Mouse (Mus musculus): ENCODE data around the gene Rps6kb2. TPM values are rescaled to one million over a fixed set of nuclear protein-coding genes. Genes with fewer than 3 reads are reported as not detected.

The Rps6kb2 gene
- polyA plus RNA-seq, 1 experiment from 2014 or later, result 59.8 TPM

DNA sequence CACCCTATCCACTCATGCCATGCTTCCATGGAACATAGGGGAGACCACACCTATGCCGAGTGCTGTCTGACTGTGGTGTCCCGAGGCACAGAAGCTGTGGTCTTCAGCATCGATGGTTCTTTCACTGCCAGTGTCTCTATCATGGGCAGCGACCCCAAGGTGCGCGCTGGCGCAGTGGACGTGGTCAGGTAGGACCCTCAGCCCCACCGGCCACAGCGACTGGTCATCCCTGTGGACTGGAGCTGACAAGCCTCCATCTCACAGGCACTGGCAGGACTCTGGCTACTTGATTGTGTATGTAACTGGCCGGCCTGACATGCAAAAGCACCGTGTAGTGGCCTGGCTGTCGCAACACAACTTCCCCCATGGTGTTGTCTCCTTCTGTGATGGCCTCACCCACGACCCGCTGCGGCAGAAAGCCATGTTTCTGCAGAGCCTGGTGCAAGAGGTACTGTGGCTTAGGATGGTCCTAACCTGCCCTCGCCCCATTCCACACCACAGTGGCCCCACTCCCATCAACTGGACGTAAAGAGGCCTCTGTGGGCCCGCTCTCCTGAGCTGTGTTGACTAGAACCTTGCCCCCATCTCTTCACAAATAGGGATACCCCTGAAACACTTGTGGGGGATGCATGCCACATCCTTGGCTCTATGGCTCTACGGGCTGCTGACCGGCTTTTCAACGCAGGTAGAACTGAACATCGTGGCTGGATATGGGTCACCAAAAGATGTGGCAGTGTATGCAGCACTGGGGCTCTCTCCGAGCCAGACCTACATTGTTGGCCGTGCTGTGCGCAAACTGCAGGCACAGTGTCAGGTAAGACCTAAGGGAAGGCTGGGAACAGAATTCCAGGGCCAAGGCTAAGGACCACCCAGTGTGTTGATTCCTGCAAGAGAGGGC, 50.8 kb downstream of the Rps6kb2 start:
- Histone ChIP-seq H3K27ac (ENCODE audit: low read length) (no peak overlapping the region), H3K4me2 (ENCODE audit: low read length) (no peak overlapping the region), H3K4me3 (replicated peaks; ENCODE audit: low read length) (no peak overlapping the region), H3K9ac (replicated peaks; ENCODE audit: low read depth, low read length) (no peak overlapping the region), H3K36me3 (ENCODE audit: control insufficient read depth, insufficient read depth) (peaks cover 16% of the 10 kb centered on the region), H3K4me1 (replicated peaks; ENCODE audit: control insufficient read depth, insufficient read depth, low read length) (no peaks in the 10 kb centered on the region; the same call in 1 of the 2 replicates), H3K27me3 (replicated peaks; ENCODE audit: control insufficient read depth, insufficient read depth, low read length) (no peaks in the 10 kb centered on the region), H3K9me3 (ENCODE audit: control insufficient read depth, low read length) (no peaks in the 10 kb centered on the region)
- no peak for ATAC-seq
- WGBS, result 93% methylated on average over 26 of the region's 26 CpGs

DNA sequence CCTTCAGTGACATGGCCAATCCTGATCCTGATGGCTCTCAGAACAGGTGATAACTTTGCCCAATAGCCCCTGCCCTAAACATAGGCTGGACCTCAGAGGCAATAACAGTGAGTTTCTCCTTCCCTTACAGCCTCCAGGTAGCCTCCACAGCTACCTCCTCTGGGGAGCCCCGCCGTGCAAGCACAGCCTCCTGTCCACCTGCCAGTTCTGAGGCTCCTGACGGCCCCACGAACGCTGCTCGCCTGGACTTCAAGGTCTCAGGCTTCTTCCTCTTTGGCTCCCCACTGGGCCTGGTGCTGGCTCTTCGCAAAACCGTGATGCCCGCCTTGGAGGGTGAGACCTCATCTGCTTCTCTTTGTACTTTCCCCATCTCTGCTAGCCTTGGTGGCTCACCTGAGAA, 54.6 kb downstream of the Rps6kb2 start:
- H3K27me3 ChIP-seq (replicated peaks; ENCODE audit: control insufficient read depth, insufficient read depth, low read length), result no peaks in the 10 kb centered on the region
- H3K27ac ChIP-seq (ENCODE audit: low read length), result no peak overlapping the region
- H3K36me3 ChIP-seq (ENCODE audit: control insufficient read depth, insufficient read depth), result peaks cover 2% of the 10 kb centered on the region; the same call in 1 of the 2 replicates

GRCm38 (mm10) chr19:4106654-4107053, 56.5 kb downstream of the Rps6kb2 start:
- Histone ChIP-seq H3K4me1 (replicated peaks; ENCODE audit: control insufficient read depth, insufficient read depth, low read length) (0 out of 2 replicates have a peak, but pooled peaks cover 3% of the 10 kb centered on the region), H3K4me2 (ENCODE audit: low read length) (no peak overlapping the region), H3K9ac (replicated peaks; ENCODE audit: low read depth, low read length) (no peak overlapping the region), H3K36me3 (ENCODE audit: control insufficient read depth, insufficient read depth) (no peaks in the 10 kb centered on the region; the same call in 1 of the 2 replicates), H3K27me3 (replicated peaks; ENCODE audit: control insufficient read depth, insufficient read depth, low read length) (no peaks in the 10 kb centered on the region; the same call in 1 of the 2 replicates), H3K4me3 (replicated peaks; ENCODE audit: low read length) (no peak overlapping the region), H3K27ac (ENCODE audit: low read length) (no peak overlapping the region), H3K9me3 (ENCODE audit: control insufficient read depth, low read length) (no peaks in the 10 kb centered on the region)
- 92% methylated on average over 14 of the region's 14 CpGs for WGBS
- no peak for ATAC-seq

More for the DNA sequence above, 54.6 kb downstream of the Rps6kb2 start:
- H3K4me2 ChIP-seq (ENCODE audit: low read length), result no peak overlapping the region
- no peak overlapping the region for H3K9ac ChIP-seq (replicated peaks; ENCODE audit: low read depth, low read length)
- ATAC-seq, result no peak
- no peaks in the 10 kb centered on the region for H3K9me3 ChIP-seq (ENCODE audit: control insufficient read depth, low read length)
- H3K4me1 ChIP-seq (replicated peaks; ENCODE audit: control insufficient read depth, insufficient read depth, low read length), result no peaks in the 10 kb centered on the region; the same call in 1 of the 2 replicates
- 91% methylated on average over 9 of the region's 9 CpGs for WGBS
- H3K4me3 ChIP-seq (replicated peaks; ENCODE audit: low read length), result no peak overlapping the region

DNA sequence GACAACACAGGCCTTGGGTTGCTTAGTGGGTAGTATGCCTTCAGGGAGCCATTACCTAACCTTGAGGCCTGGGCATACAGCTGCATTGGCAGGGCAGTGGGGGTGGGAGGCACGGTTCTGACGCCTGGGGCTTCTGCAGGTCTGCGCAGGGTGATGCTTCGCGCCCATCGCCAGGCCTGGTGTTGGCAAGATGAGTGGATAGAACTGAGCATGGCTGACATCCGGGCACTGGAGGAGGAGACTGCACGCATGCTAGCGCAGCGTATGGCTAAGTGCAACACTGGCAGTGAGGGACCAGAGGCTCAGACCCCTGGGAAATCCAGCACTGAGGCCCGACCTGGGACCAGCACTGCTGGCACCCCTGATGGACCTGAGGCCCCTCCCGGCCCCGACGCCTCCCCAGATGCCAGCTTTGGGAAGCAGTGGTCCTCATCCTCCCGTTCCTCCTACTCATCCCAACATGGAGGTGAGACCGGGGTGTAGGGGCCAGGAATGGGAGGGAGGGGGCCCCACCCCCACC, 58.4 kb downstream of the Rps6kb2 start:
- H3K4me1 ChIP-seq (replicated peaks; ENCODE audit: control insufficient read depth, insufficient read depth, low read length), result peaks cover 19% of the 10 kb centered on the region

More for the DNA sequence above, 58.4 kb downstream of the Rps6kb2 start:
- Histone ChIP-seq H3K27me3 (replicated peaks; ENCODE audit: control insufficient read depth, insufficient read depth, low read length) (peaks cover 5% of the 10 kb centered on the region; the same call in 1 of the 2 replicates), H3K9me3 (ENCODE audit: control insufficient read depth, low read length) (no peaks in the 10 kb centered on the region), H3K36me3 (ENCODE audit: control insufficient read depth, insufficient read depth) (no peaks in the 10 kb centered on the region), H3K4me3 (replicated peaks; ENCODE audit: low read length) (no peak overlapping the region), H3K9ac (replicated peaks; ENCODE audit: low read depth, low read length) (no peak overlapping the region), H3K4me2 (ENCODE audit: low read length) (no peak overlapping the region), H3K27ac (ENCODE audit: low read length) (no peak overlapping the region)
- 93% methylated on average over 16 of the region's 16 CpGs for WGBS
- ATAC-seq, result no peak

Other genes with a start within 250 kb of the Rps6kb2 start
- gene Aldh3b1, start 233.5 kb downstream of the Rps6kb2 start, polyA plus RNA-seq (2015; fragmentation: Nextera tagmentation; extraction: Ambion mirVana), result 1.2 and 1.4 TPM in 2 replicates
- gene Unc93b1, start 228.2 kb downstream of the Rps6kb2 start, polyA plus RNA-seq (2015; fragmentation: Nextera tagmentation; extraction: Ambion mirVana), result 7.7 TPM in 2 replicates
- gene Aldh3b3, start 204.7 kb downstream of the Rps6kb2 start, polyA plus RNA-seq (2015; fragmentation: Nextera tagmentation; extraction: Ambion mirVana), result not detected in 2 replicates
- gene Aldh3b2, start 191.0 kb downstream of the Rps6kb2 start, polyA plus RNA-seq (2015; fragmentation: Nextera tagmentation; extraction: Ambion mirVana), result 0.30 and 1.1 TPM in 2 replicates
- gene Acy3, start 176.8 kb downstream of the Rps6kb2 start, polyA plus RNA-seq (2015; fragmentation: Nextera tagmentation; extraction: Ambion mirVana), result 1.5 and 1.7 TPM in 2 replicates
- gene Tbx10, start 170.6 kb downstream of the Rps6kb2 start, polyA plus RNA-seq (2015; fragmentation: Nextera tagmentation; extraction: Ambion mirVana), result not detected in 2 replicates
- gene Nudt8, start 162.8 kb downstream of the Rps6kb2 start, polyA plus RNA-seq (2015; fragmentation: Nextera tagmentation; extraction: Ambion mirVana), result 34.0 and 42.1 TPM in 2 replicates
- 6.6 and 9.6 TPM in 2 replicates for gene Gm49405, start 162.7 kb downstream of the Rps6kb2 start, polyA plus RNA-seq (2015; fragmentation: Nextera tagmentation; extraction: Ambion mirVana)
- gene Doc2g, start 160.0 kb downstream of the Rps6kb2 start, polyA plus RNA-seq (2015; fragmentation: Nextera tagmentation; extraction: Ambion mirVana), result 8.8 and 13.2 TPM in 2 replicates
- gene Ndufv1, start 150.5 kb downstream of the Rps6kb2 start, polyA plus RNA-seq (2015; fragmentation: Nextera tagmentation; extraction: Ambion mirVana), result 221 and 239 TPM in 2 replicates
- 402 and 460 TPM in 2 replicates for gene Gstp1, start 125.4 kb downstream of the Rps6kb2 start, polyA plus RNA-seq (2015; fragmentation: Nextera tagmentation; extraction: Ambion mirVana)
- gene Gstp2, start 117.3 kb downstream of the Rps6kb2 start, polyA plus RNA-seq (2015; fragmentation: Nextera tagmentation; extraction: Ambion mirVana), result 1.1 and 4.1 TPM in 2 replicates
- gene Gstp3, start 103.8 kb downstream of the Rps6kb2 start, polyA plus RNA-seq (2015; fragmentation: Nextera tagmentation; extraction: Ambion mirVana), result not detected in 2 replicates
- not detected in 2 replicates for gene Cabp2, start 81.8 kb downstream of the Rps6kb2 start, polyA plus RNA-seq (2015; fragmentation: Nextera tagmentation; extraction: Ambion mirVana)
- 76.6 and 80.3 TPM in 2 replicates for gene Cdk2ap2, start 66.2 kb downstream of the Rps6kb2 start, polyA plus RNA-seq (2015; fragmentation: Nextera tagmentation; extraction: Ambion mirVana)
- gene Pitpnm1, start 63.4 kb downstream of the Rps6kb2 start, polyA plus RNA-seq (2015; fragmentation: Nextera tagmentation; extraction: Ambion mirVana), result 49.6 and 75.5 TPM in 2 replicates
- 91.4 and 91.6 TPM in 2 replicates for gene Aip, start 37.5 kb downstream of the Rps6kb2 start, polyA plus RNA-seq (2015; fragmentation: Nextera tagmentation; extraction: Ambion mirVana)
- not detected in 2 replicates for gene Gpr152, start 23.6 kb downstream of the Rps6kb2 start, polyA plus RNA-seq (2015; fragmentation: Nextera tagmentation; extraction: Ambion mirVana)
- 0.22 TPM in 1 of 2 replicates, not detected in the other for gene Cabp4, start 19.3 kb downstream of the Rps6kb2 start, polyA plus RNA-seq (2015; fragmentation: Nextera tagmentation; extraction: Ambion mirVana)
- 143 and 145 TPM in 2 replicates for gene Coro1b, start 14.7 kb downstream of the Rps6kb2 start, polyA plus RNA-seq (2015; fragmentation: Nextera tagmentation; extraction: Ambion mirVana)
- 0.39 TPM in 1 of 2 replicates, not detected in the other for gene Ptprcap, start 9.8 kb downstream of the Rps6kb2 start, polyA plus RNA-seq (2015; fragmentation: Nextera tagmentation; extraction: Ambion mirVana)
- gene Carns1, start 12.1 kb upstream of the Rps6kb2 start, polyA plus RNA-seq (2015; fragmentation: Nextera tagmentation; extraction: Ambion mirVana), result 2.8 and 4.1 TPM in 2 replicates
- 0.29 and 0.42 TPM in 2 replicates for gene Tbc1d10c, start 27.9 kb upstream of the Rps6kb2 start, polyA plus RNA-seq (2015; fragmentation: Nextera tagmentation; extraction: Ambion mirVana)
- 551 and 574 TPM in 2 replicates for gene Ppp1ca, start 28.7 kb upstream of the Rps6kb2 start, polyA plus RNA-seq (2015; fragmentation: Nextera tagmentation; extraction: Ambion mirVana)
- 22.6 and 26.1 TPM in 2 replicates for gene Rad9a, start 38.3 kb upstream of the Rps6kb2 start, polyA plus RNA-seq (2015; fragmentation: Nextera tagmentation; extraction: Ambion mirVana)
- gene Clcf1, start 50.9 kb upstream of the Rps6kb2 start, polyA plus RNA-seq (2015; fragmentation: Nextera tagmentation; extraction: Ambion mirVana), result 0.40 and 0.49 TPM in 2 replicates
- gene AC109138.7, start 51.0 kb upstream of the Rps6kb2 start, polyA plus RNA-seq (2015; fragmentation: Nextera tagmentation; extraction: Ambion mirVana), result not detected in 2 replicates
- 19.6 and 21.9 TPM in 2 replicates for gene Pold4, start 68.5 kb upstream of the Rps6kb2 start, polyA plus RNA-seq (2015; fragmentation: Nextera tagmentation; extraction: Ambion mirVana)
- gene Ssh3, start 105.8 kb upstream of the Rps6kb2 start, polyA plus RNA-seq (2015; fragmentation: Nextera tagmentation; extraction: Ambion mirVana), result 7.2 and 11.8 TPM in 2 replicates
- 24.0 and 38.6 TPM in 2 replicates for gene Ankrd13d, start 119.8 kb upstream of the Rps6kb2 start, polyA plus RNA-seq (2015; fragmentation: Nextera tagmentation; extraction: Ambion mirVana)
- gene Grk2, start 142.9 kb upstream of the Rps6kb2 start, polyA plus RNA-seq (2015; fragmentation: Nextera tagmentation; extraction: Ambion mirVana), result 20.6 and 28.1 TPM in 2 replicates
- gene Kdm2a, start 234.9 kb upstream of the Rps6kb2 start, polyA plus RNA-seq (2015; fragmentation: Nextera tagmentation; extraction: Ambion mirVana), result 38.9 and 42.1 TPM in 2 replicates